In genomic region chr17:91274378-91274777, GRCm38 (mm10) we compare ENCODE assay signal across 22 mouse cellular contexts.
DNase-seq lines count a peak whose midpoint lies in the region; TF ChIP-seq lines count a peak whose summit lies in the region.
"Had no signal": no experiment of that assay in that cellular context is flagged by ENCODE, and none has a peak within 500 bp of the region (broad histone marks: within the 10 kb centered on the region; RNA-seq: fewer than 3 reads in every experiment).

No protein-coding gene starts in this region.

- TF ChIP-seq POLR2A in ES-Bruce4 (IDR thresholded peaks at IDR 0.05; ENCODE audit: insufficient read depth, low read length), result no peak

- no peaks in the 10 kb centered on the region for H3K4me1 ChIP-seq in ES-Bruce4 (ENCODE audit: control insufficient read depth, insufficient read depth, low read length)
- H3K4me1 ChIP-seq in ES-E14 (ENCODE audit: control insufficient read depth in 2 of 2, insufficient read depth in 2 of 2, low read length in 2 of 2, poor library complexity in 1 of 2), result no peaks in the 10 kb centered on the region
- H3K4me1 ChIP-seq: embryonic facial prominence, embryonic 10.5 days; embryonic facial prominence, embryonic 12.5 days; forebrain, embryonic 13.5 days; forebrain, embryonic 15.5 days had no signal

- H3K36me3 ChIP-seq in ES-Bruce4 (ENCODE audit: control insufficient read depth, insufficient read depth, low read length, poor library complexity, severe bottlenecking), result no peaks in the 10 kb centered on the region; the same call in 1 of the 2 replicates
- H3K36me3 ChIP-seq in ES-E14 (ENCODE audit: control insufficient read depth, insufficient read depth, low read length, poor library complexity, severe bottlenecking), result no peaks in the 10 kb centered on the region
- H3K36me3 ChIP-seq: embryonic facial prominence, embryonic 10.5 days; embryonic facial prominence, embryonic 12.5 days; forebrain, embryonic 15.5 days had no signal

- peak overlapping the region; percentile 71; the same call in 1 of the 2 replicates for H3K27ac ChIP-seq in ES-Bruce4 (ENCODE audit: insufficient read depth, low read length)
- H3K27ac ChIP-seq in ES-E14 (ENCODE audit: insufficient read depth, low read depth, low read length, poor library complexity, severe bottlenecking), result peak overlapping the region; percentile 67; the same call in 1 of the 2 replicates
- H3K27ac ChIP-seq: embryonic facial prominence, embryonic 10.5 days; embryonic facial prominence, embryonic 12.5 days; forebrain, embryonic 13.5 days; forebrain, embryonic 15.5 days had no signal

- no peak for TF ChIP-seq CTCF in ES-Bruce4 (IDR thresholded peaks at IDR 0.05; ENCODE audit: low read depth, low read length)

- no peak overlapping the region for H3K4me3 ChIP-seq in ES-Bruce4 (ENCODE audit: low read depth, low read length)
- no peak overlapping the region for H3K4me3 ChIP-seq in ES-E14 (ENCODE audit: insufficient read depth in 1 of 2, low read depth in 1 of 2, low read length in 2 of 2, poor library complexity in 1 of 2, severe bottlenecking in 1 of 2)
- H3K4me3 ChIP-seq: embryonic facial prominence, embryonic 10.5 days; embryonic facial prominence, embryonic 12.5 days; forebrain, embryonic 13.5 days; forebrain, embryonic 15.5 days had no signal

- H3K27me3 ChIP-seq in ES-Bruce4 (ENCODE audit: control insufficient read depth, insufficient read depth, low read length, poor library complexity, severe bottlenecking), result no peaks in the 10 kb centered on the region
- H3K27me3 ChIP-seq: CH12.LX; embryonic facial prominence, embryonic 12.5 days; forebrain, embryonic 13.5 days; forebrain, embryonic 15.5 days had no signal

- H3K9me3 ChIP-seq in ES-Bruce4 (replicated peaks; ENCODE audit: control insufficient read depth, insufficient read depth, low read length, poor library complexity, severe bottlenecking), result peaks cover 22% of the 10 kb centered on the region
- peaks cover 3% of the 10 kb centered on the region; the same call in 1 of the 2 replicates for H3K9me3 ChIP-seq in ES-E14 (ENCODE audit: control insufficient read depth, insufficient read depth, low read depth, low read length)
- H3K9me3 ChIP-seq: embryonic facial prominence, embryonic 10.5 days; embryonic facial prominence, embryonic 12.5 days; forebrain, embryonic 13.5 days; forebrain, embryonic 15.5 days had no signal

- DNase-seq in ES-E14 (ENCODE audit: low read depth, low spot score) (peak; percentile 65), WW6 (ENCODE audit: low read depth, low spot score) (peak; percentile 36)
- no peak for DNase-seq in embryo, embryonic 9.5 days (ENCODE audit: extremely low spot score)
- DNase-seq in spleen, adult 18-20 months, result no peak
- no peak for DNase-seq in urinary bladder, postnatal 14 days (ENCODE audit: low spot score)
- DNase-seq: adrenal gland, adult 8-10 months; adrenal gland, postnatal 25 days; B cell, adult 2 months; cerebellum, adult 11 months; cerebellum, adult 18-20 months; cerebellum, adult 8-10 months; cerebellum, adult 9-11 months; cerebellum, postnatal 14 days; cerebellum, postnatal 36 days; embryo, embryonic 11 days; forebrain, postnatal 0 days had no signal

- H3K9ac ChIP-seq in ES-Bruce4 (ENCODE audit: low read depth, poor library complexity, severe bottlenecking), result no peak overlapping the region
- no peak overlapping the region for H3K9ac ChIP-seq in ES-E14 (ENCODE audit: insufficient read depth, low read depth, low read length, poor library complexity, severe bottlenecking)
- H3K9ac ChIP-seq: embryonic facial prominence, embryonic 12.5 days; forebrain, embryonic 13.5 days; forebrain, embryonic 15.5 days; forebrain, postnatal 0 days had no signal

- in situ Hi-C loops in ES-E14 (cut with MboI; ENCODE audit: low sequenced_read_pairs in 2 of 2, unreplicated experiment in 2 of 2), result no loop called here

- TF ChIP-seq EP300 in ES-Bruce4 (IDR thresholded peaks at IDR 0.05; ENCODE audit: insufficient read depth, low read depth, low read length), result 0 out of 2 replicates have a peak, but pooled peaks have one; percentile 12

TF ChIP-seq in ES-E14, 5 proteins besides CTCF, POLR2A, EP300 and RAD21:
- TF ChIP-seq MAFK (IDR thresholded peaks at IDR 0.05; ENCODE audit: insufficient read depth, low read depth, low read length) (no peak), CHD2 (IDR thresholded peaks at IDR 0.05; ENCODE audit: low read depth, low read length) (no peak), ZC3H11A (IDR thresholded peaks at IDR 0.05; ENCODE audit: borderline replicate concordance, low read depth, low read length) (no peak), HCFC1 (IDR thresholded peaks at IDR 0.05; ENCODE audit: borderline replicate concordance, insufficient read depth, low read length) (no peak), ZNF384 (IDR thresholded peaks at IDR 0.05; ENCODE audit: low read depth, low read length) (no peak)

Comparison
In these comparisons a context has a peak if more than half of its experiments do, and no peak if none do; other contexts are left out.
1. DNase-seq: peak in ES-E14 (single experiment) and WW6 (single experiment); none in embryo, embryonic 9.5 days (single experiment), spleen, adult 18-20 months (0 of 2) and urinary bladder, postnatal 14 days (single experiment).